Mouse (Mus musculus) cortical plate, adult 2 months (tissue): Measurements from ENCODE around the gene Glis2. TPM values are rescaled to one million over a fixed set of nuclear protein-coding genes. Genes with fewer than 3 reads are reported as not detected.

Experiments used
- H3K27ac ChIP-seq: fragments of 200-500 bp; 2 replicates; pipeline ENCODE4 v1.5.1; 2012; ENCODE audit warnings: low read length, control low read depth, inconsistent platforms; ENCODE audit not compliant: insufficient read depth
- H3K4me1 ChIP-seq: fragments of 200-500 bp; 2 replicates; pipeline ENCODE4 v1.6.1; 2011; ENCODE audit warnings: low read length; ENCODE audit not compliant: control insufficient read depth, insufficient read depth
- H3K4me3 ChIP-seq: fragments of 200-500 bp; 2 replicates; pipeline ENCODE4 v1.5.1; 2011; ENCODE audit warnings: mild to moderate bottlenecking, low read length, control low read depth; ENCODE audit not compliant: insufficient read depth
- CTCF ChIP-seq: fragments of 200-500 bp; IDR thresholded peaks from 2 replicates; pipeline ENCODE4 v1.5.1; 2011; ENCODE audit warnings: mild to moderate bottlenecking, control low read depth, low read length; ENCODE audit not compliant: insufficient read depth; ENCODE audit errors: extremely low read depth
- POLR2A ChIP-seq: fragments of 200-500 bp; IDR thresholded peaks from 2 replicates; pipeline ENCODE4 v1.6.1; 2011; ENCODE audit warnings: mild to moderate bottlenecking, low read length, control low read depth; ENCODE audit not compliant: insufficient read depth; ENCODE audit errors: extremely low read depth
- polyA plus RNA-seq: library from polyadenylated mRNA; depleted of rRNA; stranded (reverse); fragments of >200 nt; gene quantifications from 2 replicates; pipeline ENCODE4 v1.2.3, GENCODE M21; 2012

Gene Glis2
- polyA plus RNA-seq, 1 experiment, result 17.3 TPM

- peaks cover 3% of the 10 kb centered on the region; the same call in 1 of the 2 replicates for H3K4me1 ChIP-seq
- H3K4me3 ChIP-seq, result peak overlapping the region; percentile 62
- peak; percentile 23; the same call in 1 of the 2 replicates for TF ChIP-seq CTCF
- no peak for TF ChIP-seq POLR2A
Observed at GRCm38 (mm10) chr16:4592909-4593875, 1.3 kb upstream of the Glis2 start.

GRCm38 (mm10) chr16:4594814-4595526 is 457 bp downstream of the Glis2 start:
- Histone ChIP-seq H3K4me3 (peak overlapping the region; percentile 62), H3K27ac (no peak overlapping the region; the same call in 1 of the 2 replicates), H3K4me1 (peaks cover 3% of the 10 kb centered on the region; the same call in 1 of the 2 replicates)
- TF ChIP-seq CTCF (no peak), POLR2A (no peak)

More at GRCm38 (mm10) chr16:4592909-4593875, 1.3 kb upstream of the Glis2 start:
- H3K27ac ChIP-seq, result peak overlapping the region; percentile 74

- Histone ChIP-seq H3K27ac (no peak overlapping the region), H3K4me1 (peaks cover 3% of the 10 kb centered on the region; the same call in 1 of the 2 replicates), H3K4me3 (peak overlapping the region; percentile 62)
- TF ChIP-seq CTCF (no peak), POLR2A (no peak)
Observed at GRCm38 (mm10) chr16:4595527-4595963, 1.0 kb downstream of the Glis2 start.

- Histone ChIP-seq H3K27ac (no peak overlapping the region), H3K4me1 (peaks cover 3% of the 10 kb centered on the region; the same call in 1 of the 2 replicates), H3K4me3 (peak overlapping the region; percentile 62; the same call in 1 of the 2 replicates)
- TF ChIP-seq POLR2A (no peak), CTCF (no peak)
Observed at GRCm38 (mm10) chr16:4596141-4596728, 1.7 kb downstream of the Glis2 start.

- Histone ChIP-seq H3K4me3 (no peak overlapping the region), H3K27ac (no peak overlapping the region), H3K4me1 (peaks cover 3% of the 10 kb centered on the region; the same call in 1 of the 2 replicates)
- no peak for TF ChIP-seq CTCF
- no peak for TF ChIP-seq POLR2A
Observed at GRCm38 (mm10) chr16:4596836-4597235, 2.3 kb downstream of the Glis2 start.

GRCm38 (mm10) chr16:4597296-4597695 is 2.8 kb downstream of the Glis2 start:
- H3K4me1 ChIP-seq, result peaks cover 3% of the 10 kb centered on the region; the same call in 1 of the 2 replicates
- H3K4me3 ChIP-seq, result no peak overlapping the region
- no peak overlapping the region for H3K27ac ChIP-seq
- TF ChIP-seq CTCF (no peak), POLR2A (no peak)

- Histone ChIP-seq H3K4me3 (no peak overlapping the region), H3K27ac (no peak overlapping the region), H3K4me1 (peaks cover 3% of the 10 kb centered on the region; the same call in 1 of the 2 replicates)
- TF ChIP-seq CTCF, result no peak
- no peak for TF ChIP-seq POLR2A
Observed at GRCm38 (mm10) chr16:4598041-4598440, 3.5 kb downstream of the Glis2 start.

- Histone ChIP-seq H3K4me1 (peaks cover 2% of the 10 kb centered on the region; the same call in 1 of the 2 replicates), H3K4me3 (no peak overlapping the region), H3K27ac (no peak overlapping the region)
- TF ChIP-seq CTCF (no peak), POLR2A (no peak)
Observed at GRCm38 (mm10) chr16:4598891-4599543, 4.5 kb downstream of the Glis2 start.

- no peak overlapping the region for H3K27ac ChIP-seq
- H3K4me1 ChIP-seq, result peaks cover 2% of the 10 kb centered on the region; the same call in 1 of the 2 replicates
- H3K4me3 ChIP-seq, result no peak overlapping the region
- TF ChIP-seq CTCF (no peak), POLR2A (no peak)
Observed at GRCm38 (mm10) chr16:4599616-4600015, 5.1 kb downstream of the Glis2 start.
